Mouse (Mus musculus): ENCODE results near the gene Ckb. TPM values are rescaled to one million over a fixed set of nuclear protein-coding genes. Genes with fewer than 3 reads are reported as not detected.
A peak's percentile ranks its signal among the peaks of the same experiment; 100 is the strongest.

Ckb gene
- polyA plus RNA-seq, 1 experiment from 2014 or later, result 1,434 TPM

DNA sequence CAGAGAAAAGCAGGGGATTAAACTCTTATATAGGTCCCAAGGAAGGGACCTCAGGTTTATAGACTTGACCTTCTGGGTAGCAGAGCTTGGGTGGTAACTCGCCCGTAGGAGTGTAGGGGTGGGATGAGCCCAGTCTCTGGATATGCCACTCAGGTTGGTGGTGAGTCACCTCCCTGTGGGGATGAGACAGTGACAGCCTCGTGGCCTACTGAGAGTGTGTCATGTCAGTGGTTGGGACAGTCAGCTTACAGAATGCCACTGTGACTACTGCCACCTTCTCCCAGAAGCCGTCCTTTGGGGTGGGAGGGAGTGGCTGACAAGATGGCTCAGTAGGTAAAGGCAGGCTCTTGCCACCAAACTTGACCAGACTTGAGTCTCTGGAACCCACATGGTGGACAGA lies 14.3 kb upstream of the Ckb start:
- peaks cover 25% of the 10 kb centered on the region for H3K4me1 ChIP-seq (replicated peaks; ENCODE audit: control insufficient read depth, insufficient read depth, low read length)
- H3K4me2 ChIP-seq (replicated peaks), result no peak overlapping the region
- WGBS, result 91% methylated on average over 4 of the region's 4 CpGs
- H3K36me3 ChIP-seq (replicated peaks; ENCODE audit: control insufficient read depth, insufficient read depth), result peaks cover 11% of the 10 kb centered on the region; the same call in 1 of the 2 replicates
- H3K9ac ChIP-seq, result no peak overlapping the region
- no peaks in the 10 kb centered on the region for H3K9me3 ChIP-seq (ENCODE audit: control insufficient read depth, low read length)
- H3K27me3 ChIP-seq (ENCODE audit: control insufficient read depth, insufficient read depth, low read length), result no peaks in the 10 kb centered on the region
- peak overlapping the region; percentile 82 for H3K27ac ChIP-seq
- no peak for DNase-seq (ENCODE audit: low spot score)
- ATAC-seq (ENCODE audit: low FRiP score), result no peak
- no peak overlapping the region for H3K4me3 ChIP-seq (replicated peaks; ENCODE audit: low read length)

DNA sequence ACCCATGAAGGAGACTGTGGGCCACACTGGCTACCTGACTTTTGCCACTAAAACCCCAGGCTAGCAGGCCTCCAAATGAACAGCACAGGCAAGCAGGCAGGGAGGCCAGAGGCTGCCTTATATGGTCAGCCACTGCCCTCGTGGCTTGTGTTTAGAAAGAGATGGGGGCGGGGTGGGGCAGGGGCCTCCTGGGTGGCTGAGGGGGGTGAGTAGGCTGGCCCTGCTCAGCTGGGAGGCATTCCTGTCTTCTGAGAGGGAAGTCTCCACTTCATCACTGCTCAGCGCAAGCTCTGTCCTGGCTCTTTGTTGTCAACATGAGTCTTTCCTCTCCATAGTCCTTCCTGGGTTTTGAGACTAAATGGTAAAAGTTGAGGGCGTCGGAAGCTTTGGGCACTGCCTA lies 10.7 kb upstream of the Ckb start:
- H3K4me1 ChIP-seq (replicated peaks; ENCODE audit: control insufficient read depth, insufficient read depth, low read length), result peaks cover 21% of the 10 kb centered on the region
- H3K9ac ChIP-seq, result no peak overlapping the region
- peaks cover 18% of the 10 kb centered on the region; the same call in 1 of the 2 replicates for H3K36me3 ChIP-seq (replicated peaks; ENCODE audit: control insufficient read depth, insufficient read depth)
- H3K4me3 ChIP-seq (replicated peaks; ENCODE audit: low read length), result no peak overlapping the region
- no peak overlapping the region for H3K27ac ChIP-seq
- no peaks in the 10 kb centered on the region for H3K27me3 ChIP-seq (ENCODE audit: control insufficient read depth, insufficient read depth, low read length)
- H3K4me2 ChIP-seq (replicated peaks), result no peak overlapping the region
- 67% methylated on average over 5 of the region's 5 CpGs for WGBS
- H3K9me3 ChIP-seq (ENCODE audit: control insufficient read depth, low read length), result no peaks in the 10 kb centered on the region
- DNase-seq (ENCODE audit: low spot score) (no peak), ATAC-seq (ENCODE audit: low FRiP score) (no peak)

DNA sequence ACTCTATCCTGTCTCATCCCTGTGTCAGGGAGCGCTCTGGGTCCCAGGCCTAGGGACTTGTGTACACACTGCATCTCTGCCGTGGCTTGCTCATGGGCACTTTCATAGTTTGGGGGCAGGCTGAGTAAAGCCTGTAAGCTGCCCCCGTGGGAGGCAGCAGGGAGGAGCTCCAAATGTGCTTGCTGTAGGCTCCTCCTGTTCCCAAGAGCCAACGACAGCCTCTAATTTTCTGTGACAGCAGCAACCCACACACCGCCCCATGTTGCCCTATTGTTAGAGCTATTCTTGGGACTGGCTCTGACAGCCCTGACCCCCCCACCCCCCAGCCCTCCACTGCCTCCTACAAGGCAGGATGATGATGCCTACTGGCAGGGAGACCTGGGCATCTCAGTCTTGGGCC lies 9.9 kb upstream of the Ckb start:
- no peaks in the 10 kb centered on the region for H3K9me3 ChIP-seq (ENCODE audit: control insufficient read depth, low read length)
- peaks cover 18% of the 10 kb centered on the region; the same call in 1 of the 2 replicates for H3K36me3 ChIP-seq (replicated peaks; ENCODE audit: control insufficient read depth, insufficient read depth)
- no peaks in the 10 kb centered on the region for H3K27me3 ChIP-seq (ENCODE audit: control insufficient read depth, insufficient read depth, low read length)
- H3K4me2 ChIP-seq (replicated peaks), result no peak overlapping the region
- 82% methylated on average over 5 of the region's 5 CpGs for WGBS
- H3K27ac ChIP-seq, result no peak overlapping the region
- peaks cover 19% of the 10 kb centered on the region for H3K4me1 ChIP-seq (replicated peaks; ENCODE audit: control insufficient read depth, insufficient read depth, low read length)
- DNase-seq (ENCODE audit: low spot score), result no peak
- H3K9ac ChIP-seq, result no peak overlapping the region
- no peak for ATAC-seq (ENCODE audit: low FRiP score)
- H3K4me3 ChIP-seq (replicated peaks; ENCODE audit: low read length), result no peak overlapping the region

DNA sequence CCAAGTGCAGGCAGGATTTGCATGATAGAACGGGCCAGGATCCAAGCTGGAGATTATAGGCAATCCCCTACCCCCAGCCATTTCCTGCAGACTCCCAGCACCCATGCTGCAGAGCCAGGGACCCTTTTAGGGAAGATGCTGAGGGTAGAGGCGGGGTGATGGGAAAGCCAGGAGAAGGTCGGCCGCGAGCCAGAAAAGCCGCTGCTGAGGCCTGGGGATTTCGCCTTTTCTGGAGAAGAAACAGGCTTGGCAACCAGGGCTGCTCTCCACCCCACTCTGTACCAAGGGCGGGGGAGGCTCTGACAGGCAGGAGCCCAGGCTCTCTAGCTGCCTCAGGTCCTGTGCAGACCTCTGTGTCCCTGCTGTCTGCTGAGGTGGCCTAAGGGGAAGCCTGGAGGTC lies 9.2 kb upstream of the Ckb start:
- no peaks in the 10 kb centered on the region for H3K9me3 ChIP-seq (ENCODE audit: control insufficient read depth, low read length)
- H3K4me3 ChIP-seq (replicated peaks; ENCODE audit: low read length), result no peak overlapping the region
- H3K27me3 ChIP-seq (ENCODE audit: control insufficient read depth, insufficient read depth, low read length), result no peaks in the 10 kb centered on the region
- H3K27ac ChIP-seq, result no peak overlapping the region
- H3K4me1 ChIP-seq (replicated peaks; ENCODE audit: control insufficient read depth, insufficient read depth, low read length), result peaks cover 17% of the 10 kb centered on the region
- no peak overlapping the region for H3K4me2 ChIP-seq (replicated peaks)
- DNase-seq (ENCODE audit: low spot score) (no peak), ATAC-seq (ENCODE audit: low FRiP score) (no peak)
- H3K9ac ChIP-seq, result no peak overlapping the region
- WGBS, result 82% methylated on average over 8 of the region's 8 CpGs
- H3K36me3 ChIP-seq (replicated peaks; ENCODE audit: control insufficient read depth, insufficient read depth), result peaks cover 18% of the 10 kb centered on the region; the same call in 1 of the 2 replicates

DNA sequence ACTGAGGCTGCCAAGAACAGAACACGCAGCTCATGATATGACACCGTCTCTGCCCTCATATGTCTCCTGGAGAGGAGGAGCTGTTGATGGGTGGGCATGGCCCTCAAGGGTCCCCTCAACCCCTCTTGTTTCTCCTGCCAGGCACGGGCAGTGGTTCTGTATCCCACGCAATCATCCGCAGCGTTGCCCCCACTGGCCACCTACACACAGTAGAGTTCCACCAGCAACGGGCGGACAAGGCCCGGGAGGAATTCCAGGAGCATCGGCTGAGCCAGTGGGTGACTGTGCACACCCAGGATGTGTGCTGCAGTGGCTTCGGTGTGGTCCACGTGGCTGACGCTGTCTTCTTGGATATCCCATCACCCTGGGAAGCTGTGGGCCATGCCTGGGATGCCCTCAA lies 8.5 kb upstream of the Ckb start:
- DNase-seq (ENCODE audit: low spot score), result no peak
- ATAC-seq (ENCODE audit: low FRiP score), result no peak
- no peak overlapping the region for H3K27ac ChIP-seq
- 94% methylated on average over 13 of the region's 13 CpGs for WGBS
- H3K9ac ChIP-seq, result no peak overlapping the region
- no peak overlapping the region for H3K4me2 ChIP-seq (replicated peaks)
- peaks cover 18% of the 10 kb centered on the region; the same call in 1 of the 2 replicates for H3K36me3 ChIP-seq (replicated peaks; ENCODE audit: control insufficient read depth, insufficient read depth)
- no peak overlapping the region for H3K4me3 ChIP-seq (replicated peaks; ENCODE audit: low read length)
- no peaks in the 10 kb centered on the region for H3K27me3 ChIP-seq (ENCODE audit: control insufficient read depth, insufficient read depth, low read length)
- H3K9me3 ChIP-seq (ENCODE audit: control insufficient read depth, low read length), result no peaks in the 10 kb centered on the region
- H3K4me1 ChIP-seq (replicated peaks; ENCODE audit: control insufficient read depth, insufficient read depth, low read length), result peaks cover 17% of the 10 kb centered on the region

DNA sequence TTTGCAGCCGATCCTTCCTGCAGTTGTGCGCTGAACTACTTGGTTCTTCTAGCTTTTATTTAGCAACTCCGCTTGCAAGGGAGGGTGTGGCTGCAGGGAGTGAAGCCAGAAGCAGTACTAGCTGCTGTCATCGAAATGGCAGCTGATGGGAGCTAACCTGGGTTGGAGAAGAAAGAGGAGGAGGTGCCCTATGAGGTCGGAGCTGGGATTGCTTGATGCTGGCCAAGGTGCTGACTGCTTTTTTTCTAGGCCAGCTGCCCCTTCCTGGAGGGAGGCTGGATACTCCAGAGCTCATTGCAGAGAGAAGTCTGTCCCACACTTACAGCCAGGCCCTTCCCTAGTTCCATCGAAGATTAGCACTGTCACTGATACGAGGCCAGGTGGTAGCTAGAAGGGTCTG lies 6.9 kb upstream of the Ckb start:
- Histone ChIP-seq H3K9ac (peak overlapping the region; percentile 70; the same call in 1 of the 2 replicates), H3K27me3 (ENCODE audit: control insufficient read depth, insufficient read depth, low read length) (no peaks in the 10 kb centered on the region), H3K4me1 (replicated peaks; ENCODE audit: control insufficient read depth, insufficient read depth, low read length) (peaks cover 17% of the 10 kb centered on the region), H3K27ac (no peak overlapping the region), H3K36me3 (replicated peaks; ENCODE audit: control insufficient read depth, insufficient read depth) (peaks cover 18% of the 10 kb centered on the region; the same call in 1 of the 2 replicates), H3K4me3 (replicated peaks; ENCODE audit: low read length) (peak overlapping the region; percentile 87), H3K4me2 (replicated peaks) (peak overlapping the region; percentile 79), H3K9me3 (ENCODE audit: control insufficient read depth, low read length) (no peaks in the 10 kb centered on the region)
- DNase-seq (ENCODE audit: low spot score), result no peak
- 60% methylated on average over 7 of the region's 7 CpGs for WGBS
- ATAC-seq (ENCODE audit: low FRiP score), result no peak

DNA sequence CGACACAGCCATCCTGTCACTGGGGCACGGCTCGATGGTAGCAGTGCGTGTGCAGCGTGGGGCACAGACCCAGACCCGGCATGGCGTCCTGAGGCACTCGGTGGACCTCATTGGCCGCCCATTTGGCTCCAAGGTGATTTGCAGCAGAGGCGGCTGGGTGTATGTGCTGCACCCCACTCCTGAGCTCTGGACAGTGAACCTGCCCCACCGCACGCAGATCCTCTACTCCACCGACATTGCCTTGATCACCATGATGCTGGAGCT lies 6.5 kb upstream of the Ckb start:
- ATAC-seq (ENCODE audit: low FRiP score) (no peak), DNase-seq (ENCODE audit: low spot score) (no peak)
- WGBS, result 9% methylated on average over 13 of the region's 13 CpGs
- Histone ChIP-seq H3K27ac (no peak overlapping the region), H3K27me3 (ENCODE audit: control insufficient read depth, insufficient read depth, low read length) (no peaks in the 10 kb centered on the region), H3K9ac (peak overlapping the region; percentile 70), H3K4me2 (replicated peaks) (peak overlapping the region; percentile 79), H3K4me1 (replicated peaks; ENCODE audit: control insufficient read depth, insufficient read depth, low read length) (peaks cover 17% of the 10 kb centered on the region), H3K9me3 (ENCODE audit: control insufficient read depth, low read length) (no peaks in the 10 kb centered on the region), H3K36me3 (replicated peaks; ENCODE audit: control insufficient read depth, insufficient read depth) (peaks cover 18% of the 10 kb centered on the region; the same call in 1 of the 2 replicates), H3K4me3 (replicated peaks; ENCODE audit: low read length) (peak overlapping the region; percentile 87)

DNA sequence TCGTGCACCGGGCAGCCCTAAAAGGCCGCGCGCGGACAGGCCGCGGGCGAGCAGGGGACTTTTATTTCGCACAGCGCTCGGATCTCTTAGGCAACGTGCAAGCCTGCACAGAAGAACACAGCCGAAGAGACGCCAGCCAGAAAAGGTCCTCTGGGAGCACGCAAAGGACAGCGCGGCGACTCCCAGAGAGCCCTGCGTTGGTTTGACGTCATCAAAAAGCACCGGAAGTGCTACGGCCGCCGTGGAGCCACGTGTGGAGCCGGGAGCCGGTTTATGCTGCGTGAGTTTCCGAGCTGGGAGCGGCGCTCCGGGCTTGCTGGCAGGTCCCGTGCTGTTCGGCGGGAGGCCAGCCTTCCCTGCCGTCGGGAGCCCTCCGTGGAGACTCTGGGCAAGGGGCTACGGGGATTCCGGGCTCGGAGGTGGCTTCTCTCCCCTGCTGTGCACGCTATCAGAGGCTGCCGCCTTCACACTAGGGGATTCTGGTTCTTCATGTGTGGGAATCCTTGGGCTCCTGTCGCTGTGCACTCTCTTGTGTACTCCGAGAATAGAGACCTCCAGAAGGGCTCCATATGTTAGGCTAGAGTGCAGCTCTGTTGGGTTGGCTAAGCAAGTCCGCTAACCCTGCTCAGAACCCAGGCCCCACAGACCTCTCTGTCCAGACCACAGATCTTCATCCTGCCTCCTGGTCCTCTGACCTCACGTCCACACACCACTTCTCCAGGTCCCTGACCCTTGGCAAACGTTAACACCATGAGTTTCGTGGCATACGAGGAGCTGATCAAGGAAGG lies 5.9 kb upstream of the Ckb start, which contains the start of gene Trmt61a:
Trmt61a (plus strand) TSS at position 224 of the 788 bp plus-strand sequence.
- Histone ChIP-seq H3K9me3 (ENCODE audit: control insufficient read depth, low read length) (no peaks in the 10 kb centered on the region), H3K4me3 (replicated peaks; ENCODE audit: low read length) (peak within 1 kb of the TSS; percentile 87), H3K36me3 (replicated peaks; ENCODE audit: control insufficient read depth, insufficient read depth) (0 out of 2 replicates have a peak, but pooled peaks cover 18% of the 10 kb centered on the region), H3K27ac (peak within 1 kb of the TSS; percentile 96), H3K27me3 (ENCODE audit: control insufficient read depth, insufficient read depth, low read length) (no peaks in the 10 kb centered on the region), H3K9ac (peak within 1 kb of the TSS; percentile 70), H3K4me2 (replicated peaks) (peak within 1 kb of the TSS; percentile 79), H3K4me1 (replicated peaks; ENCODE audit: control insufficient read depth, insufficient read depth, low read length) (peaks cover 17% of the 10 kb centered on the region)
- peak; percentile 91 for ATAC-seq (ENCODE audit: low FRiP score)
- under 1% methylated on average over 51 of the region's 51 CpGs for WGBS
- DNase-seq (ENCODE audit: low spot score), result peak; percentile 97

DNA sequence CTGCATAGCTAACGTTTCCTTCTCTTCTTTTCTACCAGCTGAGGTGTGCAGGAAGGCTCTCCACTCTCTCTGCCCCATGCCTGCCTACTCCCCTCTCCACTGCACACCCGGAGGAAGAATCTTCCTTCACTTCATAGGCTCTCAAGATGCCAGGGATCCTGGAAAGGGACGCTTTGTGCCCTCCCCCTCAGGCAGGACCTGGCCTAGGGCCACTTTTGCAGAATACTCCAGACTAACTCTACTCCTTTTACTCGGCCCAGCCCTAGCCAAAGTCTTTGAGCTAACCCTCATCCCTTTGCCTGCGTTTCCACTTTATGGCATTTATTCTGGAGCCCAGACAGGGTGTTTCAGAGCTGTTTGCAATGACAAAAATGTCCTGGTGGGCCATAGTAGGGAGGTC lies 5.3 kb upstream of the Ckb start:
- ATAC-seq (ENCODE audit: low FRiP score), result peak; percentile 41
- DNase-seq (ENCODE audit: low spot score), result peak; percentile 40

More for the DNA sequence above, 5.3 kb upstream of the Ckb start:
- H3K27me3 ChIP-seq (ENCODE audit: control insufficient read depth, insufficient read depth, low read length), result no peaks in the 10 kb centered on the region
- peaks cover 23% of the 10 kb centered on the region for H3K4me1 ChIP-seq (replicated peaks; ENCODE audit: control insufficient read depth, insufficient read depth, low read length)
- no peaks in the 10 kb centered on the region for H3K9me3 ChIP-seq (ENCODE audit: control insufficient read depth, low read length)
- peak overlapping the region; percentile 79 for H3K4me2 ChIP-seq (replicated peaks)
- H3K9ac ChIP-seq, result peak overlapping the region; percentile 70
- 8% methylated on average over 5 of the region's 5 CpGs for WGBS
- H3K4me3 ChIP-seq (replicated peaks; ENCODE audit: low read length), result peak overlapping the region; percentile 87
- 0 out of 2 replicates have a peak, but pooled peaks cover 14% of the 10 kb centered on the region for H3K36me3 ChIP-seq (replicated peaks; ENCODE audit: control insufficient read depth, insufficient read depth)
- peak overlapping the region; percentile 96 for H3K27ac ChIP-seq
